Mouse (Mus musculus) liver, adult 2 months (tissue): Measurements from ENCODE around the gene Slc46a1. TPM values are rescaled to one million over a fixed set of nuclear protein-coding genes. Genes with fewer than 3 reads are reported as not detected.

Experiments used
- DNase-seq: peaks from one replicate; pipeline ENCODE4 v3.0.0-alpha.2; 2011; ENCODE audit warnings: low read depth, low spot score; ENCODE audit errors: extremely low read depth
- H3K27ac ChIP-seq: fragments of 200-500 bp; replicated peaks from 2 replicates; pipeline ENCODE4 v1.5.1; 2012; ENCODE audit warnings: low read depth, mild to moderate bottlenecking, control low read depth, inconsistent platforms, low read length; ENCODE audit not compliant: insufficient read depth
- H3K27me3 ChIP-seq: fragments of 200-500 bp; 2 replicates; pipeline ENCODE4 v1.6.1; 2012; ENCODE audit warnings: mild to moderate bottlenecking, moderate library complexity, low read length, inconsistent platforms; ENCODE audit not compliant: control insufficient read depth, insufficient read depth
- H3K36me3 ChIP-seq: fragments of 200-500 bp; 2 replicates; pipeline ENCODE4 v1.6.1; 2012; ENCODE audit warnings: low read length, inconsistent platforms; ENCODE audit not compliant: control insufficient read depth, insufficient read depth
- H3K4me1 ChIP-seq: fragments of 200-500 bp; 2 replicates; pipeline ENCODE4 v1.6.1; 2011; ENCODE audit warnings: low read length; ENCODE audit not compliant: control insufficient read depth, insufficient read depth
- H3K4me3 ChIP-seq: fragments of 200-500 bp; 2 replicates; pipeline ENCODE4 v1.5.1; 2011; ENCODE audit warnings: low read depth, mild to moderate bottlenecking, control low read depth, low read length, moderate library complexity; ENCODE audit not compliant: insufficient read depth
- H3K79me2 ChIP-seq: fragments of 200-500 bp; 2 replicates; pipeline ENCODE4 v1.6.1; 2012; ENCODE audit warnings: inconsistent platforms, mild to moderate bottlenecking, low read length, moderate library complexity; ENCODE audit not compliant: control insufficient read depth, insufficient read depth
- H3K9ac ChIP-seq: fragments of 200-500 bp; 2 replicates; pipeline ENCODE4 v1.6.1; 2012; ENCODE audit warnings: low read depth, mild to moderate bottlenecking, control low read depth, inconsistent platforms, low read length
- CTCF ChIP-seq: fragments of 200-500 bp; IDR thresholded peaks from 2 replicates; pipeline ENCODE4 v1.5.1; 2011; ENCODE audit warnings: low read depth, low read length, control low read depth
- POLR2A ChIP-seq: fragments of 200-500 bp; IDR thresholded peaks from 2 replicates; pipeline ENCODE4 v1.6.1; 2011; ENCODE audit warnings: low read length, control low read depth; ENCODE audit not compliant: insufficient read depth; ENCODE audit errors: extremely low read depth
- WGBS: fragments of 180-500 bp; shearing (Covaris S2); methylation state at CpG from one replicate; pipeline ENCODE4 v1.1.7; 2018; 5-methylcytosine and 5-hydroxymethylcytosine counted together
- polyA plus RNA-seq: library from polyadenylated mRNA; depleted of rRNA; stranded (reverse); fragments of >200 nt; gene quantifications from 2 replicates; pipeline ENCODE4 v1.2.3, GENCODE M21; 2012
- total RNA-seq: library from RNA; depleted of rRNA; stranded (reverse); fragments of >200 nt; gene quantifications from 2 replicates; pipeline ENCODE4 v1.2.3, GENCODE M21; 2014

Slc46a1 gene
- total and polyA plus RNA-seq, 2 experiments: 36.2 to 146 TPM

DNA sequence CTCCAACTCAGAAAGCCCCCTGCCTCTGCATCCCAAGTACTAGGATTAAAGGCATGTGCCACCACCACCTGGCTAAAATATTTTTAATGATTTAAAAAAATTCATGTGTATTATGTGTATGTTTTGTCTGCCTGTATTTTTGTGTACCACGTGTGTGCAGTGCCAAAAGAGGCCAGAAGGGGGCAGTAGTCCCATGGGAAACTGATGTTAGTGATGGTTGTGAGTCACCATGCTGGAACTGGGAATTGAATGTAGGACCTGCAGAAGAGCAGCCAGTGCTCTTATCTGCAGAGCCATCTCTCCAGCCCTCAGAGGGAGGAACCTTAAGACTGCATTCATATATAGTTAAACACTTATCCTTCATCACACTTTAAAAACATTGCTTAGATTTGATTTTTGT, 3.6 kb upstream of the Slc46a1 start:
- peaks cover 4% of the 10 kb centered on the region; the same call in 1 of the 2 replicates for H3K4me1 ChIP-seq
- no peak overlapping the region for H3K9ac ChIP-seq
- TF ChIP-seq POLR2A (no peak), CTCF (peak; percentile 29; the same call in 1 of the 2 replicates)
- H3K4me3 ChIP-seq: no peak overlapping the region
- H3K27ac ChIP-seq: no peak overlapping the region
- H3K36me3 ChIP-seq: no peaks in the 10 kb centered on the region
- no peaks in the 10 kb centered on the region for H3K27me3 ChIP-seq
- no peaks in the 10 kb centered on the region for H3K79me2 ChIP-seq
- no peak for DNase-seq
- WGBS: 85% methylated on average over 1 of the region's 1 CpGs

GRCm38 (mm10) chr11:78462669-78463068, 2.8 kb upstream of the Slc46a1 start:
- no peak for DNase-seq
- TF ChIP-seq CTCF (no peak), POLR2A (no peak)
- H3K27me3 ChIP-seq: no peaks in the 10 kb centered on the region
- H3K9ac ChIP-seq: no peak overlapping the region
- H3K36me3 ChIP-seq: no peaks in the 10 kb centered on the region
- H3K79me2 ChIP-seq: no peaks in the 10 kb centered on the region
- H3K4me1 ChIP-seq: peaks cover 5% of the 10 kb centered on the region; the same call in 1 of the 2 replicates
- H3K4me3 ChIP-seq: no peak overlapping the region
- no peak overlapping the region for H3K27ac ChIP-seq
- 94% methylated on average over 5 of the region's 5 CpGs for WGBS

DNA sequence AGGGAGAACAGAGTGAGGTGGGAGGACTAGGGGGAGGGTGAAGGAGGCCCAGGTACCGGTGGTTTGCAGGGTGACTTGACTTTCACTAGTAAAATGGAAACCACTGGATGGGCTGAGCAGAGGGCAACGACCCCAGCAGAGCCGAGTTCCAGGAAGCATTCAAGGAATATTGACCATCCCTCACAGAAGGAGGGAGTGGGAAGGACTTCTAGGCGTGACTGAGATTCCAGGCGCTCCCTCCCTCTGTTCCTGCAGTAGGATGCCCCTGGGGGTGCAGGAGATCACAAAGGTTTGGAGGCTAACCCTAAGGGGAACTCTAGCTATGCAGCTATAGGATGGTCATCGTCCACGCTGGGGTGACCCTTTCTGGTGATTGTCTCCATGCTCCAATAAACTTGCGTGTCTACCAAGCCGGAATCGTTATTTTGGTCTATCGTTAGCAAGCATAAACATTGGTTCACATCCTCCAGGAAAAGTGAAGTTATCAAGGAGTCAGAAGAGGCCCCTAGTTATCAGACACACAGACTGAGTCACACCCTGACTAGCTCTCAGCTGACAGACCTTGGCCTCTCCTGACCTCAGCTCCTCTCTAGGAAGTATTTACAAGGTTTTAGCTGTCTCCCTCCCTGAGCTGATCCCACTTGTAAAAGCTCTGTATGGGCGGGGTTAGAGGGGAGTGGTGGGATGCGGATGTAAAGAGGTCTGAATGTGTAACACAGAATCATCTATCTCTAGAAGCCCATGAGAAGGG, 2.0 kb upstream of the Slc46a1 start:
- no peak overlapping the region for H3K9ac ChIP-seq
- TF ChIP-seq POLR2A (no peak), CTCF (no peak)

GRCm38 (mm10) chr11:78465116-78465515, 381 bp upstream of the Slc46a1 start:
- H3K79me2 ChIP-seq: no peaks in the 10 kb centered on the region
- H3K9ac ChIP-seq: no peak overlapping the region
- H3K27ac ChIP-seq: no peak overlapping the region
- H3K4me1 ChIP-seq: peaks cover 5% of the 10 kb centered on the region; the same call in 1 of the 2 replicates
- no peak overlapping the region for H3K4me3 ChIP-seq
- no peaks in the 10 kb centered on the region for H3K36me3 ChIP-seq
- 18% methylated on average over 9 of the region's 9 CpGs for WGBS
- no peak for TF ChIP-seq CTCF
- TF ChIP-seq POLR2A: no peak
- DNase-seq: no peak
- no peaks in the 10 kb centered on the region for H3K27me3 ChIP-seq

More for the DNA sequence above, 2.0 kb upstream of the Slc46a1 start:
- peaks cover 5% of the 10 kb centered on the region; the same call in 1 of the 2 replicates for H3K4me1 ChIP-seq
- no peak for DNase-seq
- WGBS: 69% methylated on average over 13 of the region's 13 CpGs
- H3K27me3 ChIP-seq: no peaks in the 10 kb centered on the region
- H3K79me2 ChIP-seq: no peaks in the 10 kb centered on the region
- H3K36me3 ChIP-seq: no peaks in the 10 kb centered on the region
- H3K4me3 ChIP-seq: no peak overlapping the region
- no peak overlapping the region; the same call in 1 of the 2 replicates for H3K27ac ChIP-seq

DNA sequence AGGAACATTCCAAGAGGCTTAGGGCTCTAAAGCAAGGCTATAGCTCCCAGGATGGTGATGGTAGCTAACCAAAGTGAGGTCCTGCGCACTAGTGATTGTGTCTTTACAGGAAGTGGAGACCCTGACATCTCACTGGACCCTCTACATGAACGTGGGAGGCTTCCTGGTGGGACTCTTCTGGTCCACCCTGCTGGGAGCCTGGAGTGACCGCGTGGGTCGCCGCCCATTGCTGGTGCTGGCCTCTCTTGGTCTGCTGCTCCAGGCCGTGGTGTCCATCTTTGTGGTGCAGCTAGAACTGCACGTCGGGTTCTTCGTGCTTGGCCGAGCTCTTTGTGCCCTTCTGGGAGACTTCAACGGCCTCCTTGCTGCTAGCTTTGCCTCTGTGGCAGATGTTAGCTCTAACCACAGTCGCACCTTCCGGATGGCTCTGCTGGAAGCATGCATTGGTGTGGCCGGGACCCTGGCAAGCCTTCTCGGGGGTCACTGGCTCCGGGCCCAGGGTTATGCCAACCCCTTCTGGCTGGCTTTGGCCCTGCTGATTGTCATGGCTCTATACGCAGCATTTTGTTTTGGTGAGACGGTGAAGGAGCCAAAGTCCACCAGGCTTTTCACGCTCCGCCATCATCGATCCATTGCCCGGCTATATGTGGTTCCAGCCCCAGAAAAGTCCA, 880 bp downstream of the Slc46a1 start:
- no peaks in the 10 kb centered on the region for H3K79me2 ChIP-seq
- 64% methylated on average over 23 of the region's 23 CpGs for WGBS
- peak overlapping the region; percentile 69 for H3K4me3 ChIP-seq
- H3K27me3 ChIP-seq: no peaks in the 10 kb centered on the region
- H3K27ac ChIP-seq: peak overlapping the region; percentile 6
- H3K36me3 ChIP-seq: no peaks in the 10 kb centered on the region
- peak overlapping the region; percentile 30; the same call in 1 of the 2 replicates for H3K9ac ChIP-seq
- H3K4me1 ChIP-seq: peaks cover 5% of the 10 kb centered on the region; the same call in 1 of the 2 replicates
- no peak for DNase-seq
- TF ChIP-seq POLR2A: no peak
- TF ChIP-seq CTCF: no peak
